Mouse (Mus musculus) heart, postnatal 0 days (tissue): ENCODE results near the gene Icam5.
"Not testable (repeated sequence)": the region's sequence is repeated elsewhere in the genome, so short reads cannot be mapped to it uniquely, and the experiment has no call there.

Source experiments
- CTCF ChIP-seq: IDR thresholded peaks from 2 replicates; pipeline ENCODE4 v1.5.1; 2016; ENCODE audit warnings: antibody characterized with exemption, control low read depth, low read depth
- EP300 ChIP-seq: IDR thresholded peaks from 2 replicates; pipeline ENCODE4 v1.6.1; 2016; ENCODE audit warnings: antibody characterized with exemption, low read depth

- not testable (repeated sequence) for TF ChIP-seq CTCF, EP300
These were observed 12.9 kb downstream of the Icam5 start for GRCm38 (mm10) chr9:21044785-21045184.
